Mouse (Mus musculus) myocyte (in vitro differentiated cells): ENCODE measurements around the gene Zmynd19.

ENCODE experiments used
- CEBPB ChIP-seq: IDR thresholded peaks from 2 replicates; pipeline ENCODE4 v1.6.1; 2011; ENCODE audit warnings: mild to moderate bottlenecking, moderate library complexity; ENCODE audit not compliant: poor library complexity, insufficient read depth, severe bottlenecking
- E2F4 ChIP-seq: IDR thresholded peaks from one replicate; pipeline ENCODE4 v1.6.1; 2011; ENCODE audit warnings: mild to moderate bottlenecking, control low read depth, moderate library complexity; ENCODE audit not compliant: insufficient read depth
- MAX ChIP-seq: IDR thresholded peaks from one replicate; pipeline ENCODE4 v1.6.1; 2011; ENCODE audit warnings: low read depth, mild to moderate bottlenecking, control low read depth
- MYOD1 ChIP-seq, 3 experiments: IDR thresholded peaks; one replicate each; pipeline ENCODE4 v1.6.1; 2011; ENCODE audit warnings: control low read depth in 2 of 3, low read depth in 2 of 3, mild to moderate bottlenecking in 2 of 3, moderate library complexity in 1 of 3; ENCODE audit not compliant: insufficient read length in 2 of 3, control insufficient read depth in 1 of 3
- POLR2A ChIP-seq: IDR thresholded peaks from one replicate; pipeline ENCODE4 v1.6.1; 2011; ENCODE audit warnings: low read depth, mild to moderate bottlenecking, control low read depth, moderate library complexity; ENCODE audit not compliant: insufficient read length
- POLR2AphosphoS2 ChIP-seq: IDR thresholded peaks from one replicate; pipeline ENCODE4 v1.6.1; 2011; ENCODE audit warnings: low read depth, control low read depth; ENCODE audit not compliant: insufficient read length
- REST ChIP-seq: IDR thresholded peaks from one replicate; pipeline ENCODE4 v1.6.1; 2011; ENCODE audit warnings: mild to moderate bottlenecking, control low read depth, moderate library complexity; ENCODE audit not compliant: insufficient read depth, insufficient read length
- TCF12 ChIP-seq: IDR thresholded peaks from one replicate; pipeline ENCODE4 v1.6.1; 2011; ENCODE audit warnings: mild to moderate bottlenecking, control low read depth; ENCODE audit not compliant: poor library complexity, insufficient read depth, severe bottlenecking
- USF1 ChIP-seq: IDR thresholded peaks from one replicate; pipeline ENCODE4 v1.6.1; 2011; ENCODE audit warnings: low read depth, mild to moderate bottlenecking, control low read depth, moderate library complexity

- no peak for TF ChIP-seq E2F4
- TF ChIP-seq POLR2A, result no peak
- TF ChIP-seq MAX, result no peak
- TF ChIP-seq POLR2AphosphoS2, result no peak
- TF ChIP-seq MYOD1 (IDR thresholded peaks at IDR 0.05; ENCODE audit: control insufficient read depth in 1 of 3, insufficient read length in 2 of 3, low read depth in 2 of 3), result no peak
- no peak for TF ChIP-seq USF1
- TF ChIP-seq REST, result no peak
- no peak for TF ChIP-seq TCF12
- no peak for TF ChIP-seq CEBPB
Measured at GRCm38 (mm10) chr2:24910481-24910880, 39.1 kb upstream of the Zmynd19 start.
